Mouse (Mus musculus): ENCODE results near the gene Fut11. TPM values are rescaled to one million over a fixed set of nuclear protein-coding genes. Genes with fewer than 3 reads are reported as not detected.
"Not testable (repeated sequence)": the region's sequence is repeated elsewhere in the genome, so short reads cannot be mapped to it uniquely, and the experiment has no call there.

Fut11 gene
- polyA plus RNA-seq, 1 experiment from 2014 or later, result 20.0 TPM

GRCm38 (mm10) chr14:20702096-20702740 is 7.5 kb downstream of the Fut11 start:
- ATAC-seq (ENCODE audit: low read depth), result peak; percentile 29; the same call in 1 of the 2 replicates
- no peaks in the 10 kb centered on the region for H3K9me3 ChIP-seq (ENCODE audit: control insufficient read depth, low read length)
- peaks cover 39% of the 10 kb centered on the region for H3K4me1 ChIP-seq (ENCODE audit: control insufficient read depth, insufficient read depth, low read length)
- H3K9ac ChIP-seq (replicated peaks; ENCODE audit: low read depth, low read length), result peak overlapping the region; percentile 82
- H3K4me2 ChIP-seq (ENCODE audit: low read depth, low read length), result peak overlapping the region; percentile 65
- H3K27ac ChIP-seq (ENCODE audit: low read depth, low read length), result peak overlapping the region; percentile 82
- no peaks in the 10 kb centered on the region for H3K27me3 ChIP-seq (ENCODE audit: control insufficient read depth, insufficient read depth, low read length)
- WGBS, result 17% methylated on average over 15 of the region's 15 CpGs
- no peaks in the 10 kb centered on the region for H3K36me3 ChIP-seq (ENCODE audit: control insufficient read depth, insufficient read depth, low read length)
- H3K4me3 ChIP-seq (ENCODE audit: low read depth, low read length), result peak overlapping the region; percentile 79

- Histone ChIP-seq H3K9me3 (ENCODE audit: control insufficient read depth, low read length) (no peaks in the 10 kb centered on the region), H3K36me3 (ENCODE audit: control insufficient read depth, insufficient read depth, low read length) (no peaks in the 10 kb centered on the region), H3K27ac (ENCODE audit: low read depth, low read length) (peak within 1 kb of the TSS; percentile 82), H3K4me2 (ENCODE audit: low read depth, low read length) (peak within 1 kb of the TSS; percentile 65), H3K4me1 (ENCODE audit: control insufficient read depth, insufficient read depth, low read length) (peaks cover 33% of the 10 kb centered on the region), H3K27me3 (ENCODE audit: control insufficient read depth, insufficient read depth, low read length) (peaks cover 3% of the 10 kb centered on the region; the same call in 1 of the 2 replicates), H3K4me3 (ENCODE audit: low read depth, low read length) (peak within 1 kb of the TSS; percentile 79), H3K9ac (replicated peaks; ENCODE audit: low read depth, low read length) (peak within 1 kb of the TSS; percentile 82)
- under 1% methylated on average over 61 of the region's 61 CpGs for WGBS
- ATAC-seq (ENCODE audit: low read depth), result peak; percentile 69
Measured at GRCm38 (mm10) chr14:20702741-20703381, 8.1 kb downstream of the Fut11 start, which contains the start of gene Chchd1. Chchd1 (plus strand) TSS chr14:20703006.

- H3K9me3 ChIP-seq (ENCODE audit: control insufficient read depth, low read length); H3K27me3 ChIP-seq (ENCODE audit: control insufficient read depth, insufficient read depth, low read length); ATAC-seq (ENCODE audit: low read depth); H3K36me3 ChIP-seq (ENCODE audit: control insufficient read depth, insufficient read depth, low read length): not testable (repeated sequence)
- H3K4me1 ChIP-seq (ENCODE audit: control insufficient read depth, insufficient read depth, low read length), result peaks cover 29% of the 10 kb centered on the region
- H3K9ac ChIP-seq (replicated peaks; ENCODE audit: low read depth, low read length), result peak overlapping the region; percentile 82
- peak overlapping the region; percentile 79 for H3K4me3 ChIP-seq (ENCODE audit: low read depth, low read length)
- peak overlapping the region; percentile 65 for H3K4me2 ChIP-seq (ENCODE audit: low read depth, low read length)
- WGBS, result 13% methylated on average over 8 of the region's 8 CpGs
- peak overlapping the region; percentile 82 for H3K27ac ChIP-seq (ENCODE audit: low read depth, low read length)
Measured at GRCm38 (mm10) chr14:20703461-20703860, 8.7 kb downstream of the Fut11 start.

GRCm38 (mm10) chr14:20707201-20708190 is 12.7 kb downstream of the Fut11 start, which contains the start of gene Zswim8:
Zswim8 (plus strand) TSS chr14:20707552.
- H3K9me3 ChIP-seq (ENCODE audit: control insufficient read depth, low read length), result no peaks in the 10 kb centered on the region
- peak; percentile 95 for ATAC-seq (ENCODE audit: low read depth)

GRCm38 (mm10) chr14:20708239-20708638 is 13.5 kb downstream of the Fut11 start:
- no peaks in the 10 kb centered on the region for H3K9me3 ChIP-seq (ENCODE audit: control insufficient read depth, low read length)
- H3K36me3 ChIP-seq (ENCODE audit: control insufficient read depth, insufficient read depth, low read length), result peaks cover 27% of the 10 kb centered on the region
- WGBS, result 16% methylated on average over 10 of the region's 10 CpGs
- H3K4me2 ChIP-seq (ENCODE audit: low read depth, low read length), result peak overlapping the region; percentile 74
- ATAC-seq (ENCODE audit: low read depth), result no peak
- H3K27me3 ChIP-seq (ENCODE audit: control insufficient read depth, insufficient read depth, low read length), result peaks cover 3% of the 10 kb centered on the region; the same call in 1 of the 2 replicates
- peaks cover 17% of the 10 kb centered on the region for H3K4me1 ChIP-seq (ENCODE audit: control insufficient read depth, insufficient read depth, low read length)
- peak overlapping the region; percentile 99 for H3K4me3 ChIP-seq (ENCODE audit: low read depth, low read length)
- no peak overlapping the region; the same call in 1 of the 2 replicates for H3K27ac ChIP-seq (ENCODE audit: low read depth, low read length)
- H3K9ac ChIP-seq (replicated peaks; ENCODE audit: low read depth, low read length), result peak overlapping the region; percentile 97

More at GRCm38 (mm10) chr14:20707201-20708190, 12.7 kb downstream of the Fut11 start, which contains the start of gene Zswim8:
- H3K27ac ChIP-seq (ENCODE audit: low read depth, low read length), result peak within 1 kb of the TSS; percentile 88
- peak within 1 kb of the TSS; percentile 99 for H3K4me3 ChIP-seq (ENCODE audit: low read depth, low read length)
- peaks cover 17% of the 10 kb centered on the region for H3K4me1 ChIP-seq (ENCODE audit: control insufficient read depth, insufficient read depth, low read length)
- H3K9ac ChIP-seq (replicated peaks; ENCODE audit: low read depth, low read length), result peak within 1 kb of the TSS; percentile 97
- H3K36me3 ChIP-seq (ENCODE audit: control insufficient read depth, insufficient read depth, low read length), result peaks cover 20% of the 10 kb centered on the region
- H3K4me2 ChIP-seq (ENCODE audit: low read depth, low read length), result peak within 1 kb of the TSS; percentile 74
- under 1% methylated on average over 72 of the region's 80 CpGs for WGBS
- peaks cover 3% of the 10 kb centered on the region; the same call in 1 of the 2 replicates for H3K27me3 ChIP-seq (ENCODE audit: control insufficient read depth, insufficient read depth, low read length)

GRCm38 (mm10) chr14:20713832-20714231 is 19.1 kb downstream of the Fut11 start:
- peaks cover 8% of the 10 kb centered on the region for H3K4me1 ChIP-seq (ENCODE audit: control insufficient read depth, insufficient read depth, low read length)
- no peak overlapping the region for H3K4me2 ChIP-seq (ENCODE audit: low read depth, low read length)
- H3K27me3 ChIP-seq (ENCODE audit: control insufficient read depth, insufficient read depth, low read length), result no peaks in the 10 kb centered on the region
- no peak overlapping the region for H3K27ac ChIP-seq (ENCODE audit: low read depth, low read length)
- H3K9me3 ChIP-seq (ENCODE audit: control insufficient read depth, low read length), result no peaks in the 10 kb centered on the region
- H3K4me3 ChIP-seq (ENCODE audit: low read depth, low read length), result no peak overlapping the region
- no peak overlapping the region for H3K9ac ChIP-seq (replicated peaks; ENCODE audit: low read depth, low read length)
- no peak for ATAC-seq (ENCODE audit: low read depth)
- H3K36me3 ChIP-seq (ENCODE audit: control insufficient read depth, insufficient read depth, low read length), result peaks cover 79% of the 10 kb centered on the region
- 77% methylated on average over 11 of the region's 11 CpGs for WGBS

GRCm38 (mm10) chr14:20718443-20718842 is 23.7 kb downstream of the Fut11 start:
- Histone ChIP-seq H3K9me3 (ENCODE audit: control insufficient read depth, low read length) (no peaks in the 10 kb centered on the region), H3K4me1 (ENCODE audit: control insufficient read depth, insufficient read depth, low read length) (no peaks in the 10 kb centered on the region), H3K27ac (ENCODE audit: low read depth, low read length) (no peak overlapping the region), H3K36me3 (ENCODE audit: control insufficient read depth, insufficient read depth, low read length) (peaks cover 94% of the 10 kb centered on the region), H3K27me3 (ENCODE audit: control insufficient read depth, insufficient read depth, low read length) (no peaks in the 10 kb centered on the region), H3K4me3 (ENCODE audit: low read depth, low read length) (no peak overlapping the region), H3K9ac (replicated peaks; ENCODE audit: low read depth, low read length) (no peak overlapping the region), H3K4me2 (ENCODE audit: low read depth, low read length) (no peak overlapping the region)
- 94% methylated on average over 10 of the region's 10 CpGs for WGBS
- no peak for ATAC-seq (ENCODE audit: low read depth)

GRCm38 (mm10) chr14:20719767-20720166 is 25.0 kb downstream of the Fut11 start:
- Histone ChIP-seq H3K9ac (replicated peaks; ENCODE audit: low read depth, low read length) (no peak overlapping the region), H3K9me3 (ENCODE audit: control insufficient read depth, low read length) (no peaks in the 10 kb centered on the region), H3K27me3 (ENCODE audit: control insufficient read depth, insufficient read depth, low read length) (no peaks in the 10 kb centered on the region), H3K4me3 (ENCODE audit: low read depth, low read length) (no peak overlapping the region), H3K27ac (ENCODE audit: low read depth, low read length) (no peak overlapping the region), H3K36me3 (ENCODE audit: control insufficient read depth, insufficient read depth, low read length) (peaks cover 90% of the 10 kb centered on the region), H3K4me2 (ENCODE audit: low read depth, low read length) (no peak overlapping the region), H3K4me1 (ENCODE audit: control insufficient read depth, insufficient read depth, low read length) (no peaks in the 10 kb centered on the region)
- no peak for ATAC-seq (ENCODE audit: low read depth)
- 93% methylated on average over 12 of the region's 12 CpGs for WGBS

Measured in neural tube, embryonic 14.5 days (tissue).